Mouse (Mus musculus) lung, postnatal 0 days (tissue): Measurements from ENCODE around the gene Anapc4.

Source experiments
- CTCF ChIP-seq: IDR thresholded peaks from 2 replicates; pipeline ENCODE4 v1.5.1; 2016; ENCODE audit warnings: antibody characterized with exemption, mild to moderate bottlenecking
- EP300 ChIP-seq: IDR thresholded peaks from 2 replicates; pipeline ENCODE4 v1.6.1; 2016; ENCODE audit warnings: antibody characterized with exemption, mild to moderate bottlenecking, control low read depth

- TF ChIP-seq CTCF = no peak
- 0 out of 2 replicates have a peak, but pooled peaks have one; percentile 6 for TF ChIP-seq EP300
Measured at GRCm38 (mm10) chr5:52833761-52834274, at the start of gene Anapc4.
